10 mouse cellular contexts compared by ENCODE assay signal in the genomic region with DNA sequence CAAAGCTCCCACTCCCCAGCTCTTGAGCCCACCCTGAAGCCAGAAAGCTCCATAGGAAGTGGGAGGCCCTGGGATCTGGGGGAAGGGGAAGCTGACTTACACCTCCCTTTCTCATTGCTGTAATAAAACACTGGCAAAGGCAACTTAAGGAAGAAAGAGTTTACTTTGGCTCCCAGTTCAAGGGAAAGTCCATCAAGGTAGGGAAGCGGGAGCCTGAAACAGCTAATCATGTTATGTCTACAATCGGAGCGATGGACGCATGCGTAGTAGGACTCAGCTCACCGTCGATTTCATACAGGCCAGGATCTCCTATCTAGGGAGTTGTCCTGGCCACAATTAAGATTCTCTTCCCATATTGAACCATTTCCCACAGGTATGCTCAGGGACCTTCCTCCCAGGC. TPM values are rescaled to one million over a fixed set of nuclear protein-coding genes. Genes with fewer than 3 reads are reported as not detected.
A peak's percentile ranks its signal among the peaks of the same experiment; 100 is the strongest.
DNase-seq lines count a peak whose midpoint lies in the region; ATAC-seq and TF ChIP-seq lines count a peak whose summit lies in the region.
"Had no signal": no experiment of that assay in that cellular context is flagged by ENCODE, and none has a peak within 500 bp of the region (broad histone marks: within the 10 kb centered on the region; RNA-seq: fewer than 3 reads in every experiment).

No protein-coding gene starts in this region.

- TF ChIP-seq CTCF in kidney, adult 2 months (conservative IDR thresholded peaks at IDR 0.05; ENCODE audit: insufficient read depth, insufficient read length, low read depth, low read length) = no peak

- no peak for TF ChIP-seq POLR2A in kidney, adult 2 months (IDR thresholded peaks at IDR 0.05; ENCODE audit: low read depth, low read length)

- no peak overlapping the region for H3K4me3 ChIP-seq in embryonic facial prominence, embryonic 13.5 days
- H3K4me3 ChIP-seq in embryonic facial prominence, embryonic 10.5 days = no peak overlapping the region
- no peak overlapping the region for H3K4me3 ChIP-seq in kidney, adult 2 months (ENCODE audit: insufficient read depth, low read depth, low read length)
- H3K4me3 ChIP-seq in intestine, embryonic 14.5 days (ENCODE audit: low read depth, low read length) = no peak overlapping the region
- no peak overlapping the region for H3K4me3 ChIP-seq in forebrain, embryonic 15.5 days
- H3K4me3 ChIP-seq: liver, embryonic 13.5 days; midbrain, embryonic 12.5 days had no signal

- peaks cover 24% of the 10 kb centered on the region for H3K4me1 ChIP-seq in embryonic facial prominence, embryonic 13.5 days
- peaks cover 17% of the 10 kb centered on the region for H3K4me1 ChIP-seq in embryonic facial prominence, embryonic 10.5 days
- peaks cover 14% of the 10 kb centered on the region for H3K4me1 ChIP-seq in kidney, adult 2 months (ENCODE audit: control insufficient read depth, insufficient read depth, low read length)
- H3K4me1 ChIP-seq in intestine, embryonic 14.5 days (replicated peaks; ENCODE audit: control insufficient read depth, insufficient read depth, low read length) = peaks cover 21% of the 10 kb centered on the region
- H3K4me1 ChIP-seq in forebrain, embryonic 15.5 days = 0 out of 2 replicates have a peak, but pooled peaks cover 3% of the 10 kb centered on the region
- H3K4me1 ChIP-seq: midbrain, embryonic 12.5 days had no signal

- H3K36me3 ChIP-seq in embryonic facial prominence, embryonic 13.5 days = peaks cover 13% of the 10 kb centered on the region; the same call in 1 of the 2 replicates
- peaks cover 14% of the 10 kb centered on the region for H3K36me3 ChIP-seq in embryonic facial prominence, embryonic 10.5 days (replicated peaks)
- H3K36me3 ChIP-seq in kidney, adult 2 months (ENCODE audit: control insufficient read depth, insufficient read depth, low read length) = no peaks in the 10 kb centered on the region; the same call in 1 of the 2 replicates
- peaks cover 25% of the 10 kb centered on the region for H3K36me3 ChIP-seq in intestine, embryonic 14.5 days (ENCODE audit: control insufficient read depth, insufficient read depth, low read length)
- H3K36me3 ChIP-seq in forebrain, embryonic 15.5 days = no peaks in the 10 kb centered on the region
- H3K36me3 ChIP-seq: midbrain, embryonic 12.5 days had no signal

- H3K4me2 ChIP-seq in embryonic facial prominence, embryonic 13.5 days = no peak overlapping the region
- H3K4me2 ChIP-seq in intestine, embryonic 14.5 days (ENCODE audit: low read length) = no peak overlapping the region
- H3K4me2 ChIP-seq in forebrain, embryonic 15.5 days (replicated peaks) = no peak overlapping the region
- H3K4me2 ChIP-seq: liver, embryonic 13.5 days; midbrain, embryonic 12.5 days had no signal

- H3K27ac ChIP-seq in embryonic facial prominence, embryonic 13.5 days = 0 out of 2 replicates have a peak overlapping the region, but pooled peaks have one; percentile 79
- H3K27ac ChIP-seq in embryonic facial prominence, embryonic 10.5 days (replicated peaks) = no peak overlapping the region
- peak overlapping the region; percentile 75; the same call in 1 of the 2 replicates for H3K27ac ChIP-seq in kidney, adult 2 months (ENCODE audit: insufficient read depth, low read depth, low read length)
- no peak overlapping the region for H3K27ac ChIP-seq in intestine, embryonic 14.5 days (ENCODE audit: low read depth)
- H3K27ac ChIP-seq in forebrain, embryonic 15.5 days (replicated peaks) = no peak overlapping the region
- H3K27ac ChIP-seq: liver, embryonic 13.5 days; midbrain, embryonic 12.5 days had no signal

- H3K9ac ChIP-seq in embryonic facial prominence, embryonic 13.5 days = no peak overlapping the region
- no peak overlapping the region for H3K9ac ChIP-seq in intestine, embryonic 14.5 days (ENCODE audit: low read length)
- H3K9ac ChIP-seq in forebrain, embryonic 15.5 days (replicated peaks) = no peak overlapping the region
- H3K9ac ChIP-seq: liver, embryonic 13.5 days; midbrain, embryonic 12.5 days had no signal

- no peak for ATAC-seq in embryonic facial prominence, embryonic 13.5 days (ENCODE audit: insufficient number of reproducible peaks, insufficient read depth, low FRiP score, low TSS enrichment, low read depth)
- peak; percentile 7; the same call in 1 of the 2 replicates for ATAC-seq in intestine, embryonic 14.5 days (replicated peaks; ENCODE audit: low FRiP score, low TSS enrichment, low read depth)
- ATAC-seq in forebrain, embryonic 15.5 days (replicated peaks) = no peak

- H3K9me3 ChIP-seq in embryonic facial prominence, embryonic 13.5 days = no peaks in the 10 kb centered on the region
- H3K9me3 ChIP-seq in embryonic facial prominence, embryonic 10.5 days = no peaks in the 10 kb centered on the region
- no peaks in the 10 kb centered on the region for H3K9me3 ChIP-seq in intestine, embryonic 14.5 days (ENCODE audit: control insufficient read depth, low read length)
- H3K9me3 ChIP-seq in forebrain, embryonic 15.5 days = no peaks in the 10 kb centered on the region
- H3K9me3 ChIP-seq: liver, embryonic 13.5 days; midbrain, embryonic 12.5 days had no signal

- DNase-seq in embryonic facial prominence, embryonic 10.5 days (ENCODE audit: low spot score) = no peak
- DNase-seq in kidney, adult 2 months = no peak
- no peak for DNase-seq in kidney, adult 18-20 months
- DNase-seq in intestine, embryonic 14.5 days (ENCODE audit: low spot score) = no peak
- peak; percentile 47 for DNase-seq in lung, postnatal 14 days
- DNase-seq in adrenal gland, adult 8-10 months = no peak
- DNase-seq: liver, embryonic 13.5 days had no signal

- no peaks in the 10 kb centered on the region for H3K27me3 ChIP-seq in embryonic facial prominence, embryonic 13.5 days
- no peaks in the 10 kb centered on the region for H3K27me3 ChIP-seq in embryonic facial prominence, embryonic 10.5 days (replicated peaks; ENCODE audit: low read depth, poor library complexity, severe bottlenecking)
- no peaks in the 10 kb centered on the region for H3K27me3 ChIP-seq in kidney, adult 2 months (replicated peaks; ENCODE audit: control insufficient read depth, insufficient read depth, low read length)
- H3K27me3 ChIP-seq in intestine, embryonic 14.5 days (replicated peaks; ENCODE audit: control insufficient read depth, insufficient read depth, low read length) = no peaks in the 10 kb centered on the region
- H3K27me3 ChIP-seq in forebrain, embryonic 15.5 days = no peaks in the 10 kb centered on the region
- H3K27me3 ChIP-seq: liver, embryonic 13.5 days; midbrain, embryonic 12.5 days had no signal

- 89% methylated on average over 7 of the region's 7 CpGs for WGBS in embryonic facial prominence, embryonic 13.5 days
- WGBS in embryonic facial prominence, embryonic 10.5 days = 94% methylated on average over 7 of the region's 7 CpGs
- WGBS in kidney, adult 2 months = 75% methylated on average over 7 of the region's 7 CpGs
- WGBS in intestine, embryonic 14.5 days = 81% methylated on average over 7 of the region's 7 CpGs
- 93% methylated on average over 7 of the region's 7 CpGs for WGBS in forebrain, embryonic 15.5 days

RNA-seq across cellular contexts. Expression of gene Dhrs3, which starts 38.5 kb away (rescaled TPM):
- polyA plus RNA-seq in embryonic facial prominence, embryonic 13.5 days (2015; fragmentation: Nextera tagmentation; extraction: Ambion mirVana) = 57.2 and 62.2 TPM in 2 replicates
- polyA plus RNA-seq in embryonic facial prominence, embryonic 10.5 days (2016; fragmentation: Nextera tagmentation; extraction: Ambion mirVana) = 22.0 and 30.2 TPM in 2 replicates
- 322 and 340 TPM in 2 replicates for polyA plus RNA-seq in kidney, adult 2 months (2012; rRNA removed)
- polyA plus RNA-seq in intestine, embryonic 14.5 days (2014; fragmentation: Nextera tagmentation; extraction: Ambion mirVana) = 119 and 123 TPM in 2 replicates
- 18.3 and 19.6 TPM in 2 replicates for polyA plus RNA-seq in forebrain, embryonic 15.5 days (2015; fragmentation: Nextera tagmentation; extraction: Ambion mirVana)
- total RNA-seq in adrenal gland, adult 8-10 months (2022) = 100 to 1,000 TPM in 1 of 4 experiments, 10 to 100 TPM in 3; 65.0 to 107 (median 92.3) TPM

Comparison
In these comparisons a context has a peak if more than half of its experiments do, and no peak if none do; other contexts are left out.
1. H3K27ac ChIP-seq: peak in embryonic facial prominence, embryonic 13.5 days (single experiment) and kidney, adult 2 months (single experiment); none in embryonic facial prominence, embryonic 10.5 days (single experiment), intestine, embryonic 14.5 days (single experiment) and forebrain, embryonic 15.5 days (single experiment).